Comparison of ENCODE assay signal across 17 mouse cellular contexts in the genomic region with DNA sequence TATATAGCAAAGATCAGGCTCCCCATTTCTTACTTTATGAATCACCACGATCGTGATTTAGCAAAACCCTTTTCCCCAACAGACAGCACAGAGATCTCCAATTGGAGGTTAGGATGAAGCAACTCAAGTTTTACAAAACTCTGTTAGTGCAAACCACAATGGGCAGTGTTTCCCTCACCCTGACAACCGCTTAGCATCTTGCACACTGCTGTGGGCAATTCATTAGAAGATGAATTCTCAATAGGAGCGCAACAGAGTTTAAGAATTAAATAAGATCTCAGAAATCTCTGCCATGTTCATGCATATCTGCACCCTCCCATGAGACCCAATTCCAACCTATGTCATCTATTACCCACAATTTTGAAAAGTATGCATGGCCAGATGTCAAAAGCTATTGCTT.
"Had no signal": no experiment of that assay in that cellular context is flagged by ENCODE, and none has a peak within 500 bp of the region (broad histone marks: within the 10 kb centered on the region; RNA-seq: fewer than 3 reads in every experiment).

No protein-coding gene starts in this region.

- H3K4me3 ChIP-seq: left cerebral cortex, adult 2 months; limb, embryonic 10.5 days; megakaryocyte, embryonic 14.5 days; midbrain, embryonic 15.5 days; stomach, embryonic 15.5 days had no signal

- H3K9ac ChIP-seq: lung, embryonic 14.5 days; midbrain, embryonic 15.5 days; stomach, embryonic 15.5 days had no signal

- H3K36me3 ChIP-seq: limb, embryonic 10.5 days; midbrain, embryonic 15.5 days; stomach, embryonic 15.5 days had no signal

- H3K9me3 ChIP-seq: limb, embryonic 10.5 days; megakaryocyte, embryonic 14.5 days; midbrain, embryonic 15.5 days; stomach, embryonic 15.5 days had no signal

- H3K4me1 ChIP-seq: megakaryocyte, embryonic 14.5 days; stomach, embryonic 15.5 days had no signal

- H3K27me3 ChIP-seq: megakaryocyte, embryonic 14.5 days; midbrain, embryonic 15.5 days; stomach, embryonic 15.5 days had no signal

- DNase-seq: kidney, adult 11 months; kidney, adult 9 months; kidney, postnatal 36 days; lung, embryonic 14.5 days; lung, postnatal 10 days; right cerebral cortex, postnatal 14 days; thymus, adult 2 months; thymus, postnatal 25 days had no signal

- H3K27ac ChIP-seq: kidney, postnatal 0 days; left cerebral cortex, adult 2 months; limb, embryonic 10.5 days; macrophage; midbrain, embryonic 15.5 days; stomach, embryonic 15.5 days had no signal

- H3K4me2 ChIP-seq: liver, embryonic 11.5 days; lung, embryonic 14.5 days; midbrain, embryonic 11.5 days; midbrain, embryonic 15.5 days; stomach, embryonic 15.5 days had no signal
